Mouse (Mus musculus) kidney, postnatal 14 days (tissue): ENCODE results near the gene Thrb.

Source experiments
- DNase-seq: peaks from one replicate; pipeline ENCODE4 v3.0.0; 2022; ENCODE audit warnings: mixed read lengths

Gene Thrb

DNA sequence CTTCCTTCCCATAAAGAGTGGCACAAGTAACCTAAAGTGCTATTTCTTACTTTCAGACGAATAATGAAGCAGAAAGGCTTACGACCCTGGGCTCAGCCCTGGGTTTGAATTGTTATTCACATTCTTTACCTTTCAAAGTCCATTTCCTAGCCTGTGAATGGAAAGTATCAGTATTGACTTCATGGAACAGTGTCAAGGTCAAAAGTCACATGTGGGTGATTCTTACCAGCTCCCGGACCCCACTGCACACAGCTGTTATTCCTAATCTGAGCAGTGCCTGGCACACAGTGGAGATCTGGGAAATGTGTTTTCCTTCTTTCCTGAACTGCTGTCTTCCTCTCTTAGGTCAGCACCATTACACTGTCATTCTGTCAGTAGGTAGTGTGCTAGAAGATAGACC lies 125.3 kb downstream of the Thrb start:
- DNase-seq, result no peak

DNA sequence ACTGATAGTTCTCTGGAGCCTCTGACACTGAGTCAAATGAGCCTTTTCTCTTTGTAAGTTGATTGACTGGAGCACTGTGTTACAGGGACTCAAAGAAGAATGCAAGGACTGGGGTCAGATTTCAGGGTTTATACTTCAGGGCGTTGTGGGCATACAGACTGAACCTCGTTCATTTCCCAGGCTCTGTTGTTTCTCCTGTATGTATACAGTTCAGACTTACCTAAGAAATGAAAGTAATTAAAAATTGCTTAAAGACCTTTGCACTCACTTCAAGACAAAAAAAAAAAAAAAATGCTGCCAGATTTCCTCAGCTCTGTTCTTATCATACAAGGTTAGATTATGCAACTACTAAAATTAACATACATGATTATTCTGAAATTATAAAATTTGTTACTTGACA lies 126.2 kb downstream of the Thrb start:
- DNase-seq, result no peak

GRCm38 (mm10) chr14:17803934-17804602 lies 144.0 kb downstream of the Thrb start:
- DNase-seq, result no peak

DNA sequence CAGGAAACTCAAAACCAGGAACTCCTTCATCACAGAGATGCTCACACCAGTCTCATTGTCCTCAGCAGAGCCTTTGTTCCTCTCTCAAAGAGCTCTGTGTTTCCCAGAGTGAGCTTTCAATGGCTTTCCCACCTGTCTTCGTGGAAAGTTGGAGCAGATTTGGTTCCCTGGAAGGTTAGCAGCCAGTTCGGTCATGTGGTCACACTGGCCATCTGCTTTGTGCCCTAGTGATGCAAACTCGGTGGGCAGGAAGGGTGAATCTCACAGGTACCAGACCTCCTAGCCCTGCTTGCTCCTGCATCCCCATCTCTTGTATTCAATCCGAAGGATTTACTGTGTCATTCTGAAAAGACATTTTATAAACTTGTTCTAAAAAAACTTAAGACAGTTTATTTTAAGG lies 151.0 kb downstream of the Thrb start:
- no peak for DNase-seq

GRCm38 (mm10) chr14:17812414-17812813 lies 152.4 kb downstream of the Thrb start:
- DNase-seq, result no peak

DNA sequence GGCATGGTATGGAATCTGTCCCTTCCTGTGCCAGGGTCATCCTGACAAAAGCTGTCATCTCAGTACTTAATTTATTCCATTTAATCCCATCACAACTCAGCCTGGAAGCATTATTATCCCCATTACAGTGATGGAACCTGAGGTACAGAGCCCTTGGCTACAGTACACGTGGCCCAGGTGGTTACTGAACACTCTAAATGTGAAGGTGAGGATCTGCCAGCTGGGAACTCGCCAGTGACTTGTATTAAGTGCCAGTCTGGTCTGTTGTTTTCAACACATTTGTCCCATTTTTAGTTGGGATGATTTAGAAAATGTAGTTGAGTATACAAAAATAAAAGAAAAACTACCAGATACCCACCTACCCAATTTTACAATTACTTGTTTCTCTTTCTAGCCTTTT lies 155.0 kb downstream of the Thrb start:
- DNase-seq, result no peak

DNA sequence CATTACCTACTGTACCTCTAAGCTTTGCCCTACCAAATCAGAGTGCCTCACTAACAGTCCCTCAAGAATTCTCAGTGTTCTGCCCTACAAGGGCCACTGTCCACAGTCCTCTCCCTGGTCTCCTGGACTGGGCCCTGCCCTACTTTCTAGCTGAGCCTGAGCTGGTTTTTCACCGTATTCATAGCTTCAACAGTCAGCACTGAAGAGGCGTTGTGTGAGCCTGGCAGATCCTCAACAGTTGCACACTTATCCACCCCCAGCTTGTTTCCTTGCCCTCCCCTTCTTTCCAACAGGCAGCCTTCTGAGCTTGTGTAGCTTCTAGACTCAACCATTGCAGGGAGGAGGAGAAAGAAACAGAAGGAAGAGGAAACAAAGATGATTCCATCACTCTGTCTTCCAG lies 158.0 kb downstream of the Thrb start:
- DNase-seq, result no peak

GRCm38 (mm10) chr14:17822754-17823153 lies 162.7 kb downstream of the Thrb start:
- no peak for DNase-seq

- DNase-seq, result no peak
Measured at GRCm38 (mm10) chr14:17827401-17827800, 167.3 kb downstream of the Thrb start.

GRCm38 (mm10) chr14:17835738-17836137 lies 175.7 kb downstream of the Thrb start:
- DNase-seq, result no peak

GRCm38 (mm10) chr14:17836766-17837165 lies 176.7 kb downstream of the Thrb start:
- no peak for DNase-seq

DNA sequence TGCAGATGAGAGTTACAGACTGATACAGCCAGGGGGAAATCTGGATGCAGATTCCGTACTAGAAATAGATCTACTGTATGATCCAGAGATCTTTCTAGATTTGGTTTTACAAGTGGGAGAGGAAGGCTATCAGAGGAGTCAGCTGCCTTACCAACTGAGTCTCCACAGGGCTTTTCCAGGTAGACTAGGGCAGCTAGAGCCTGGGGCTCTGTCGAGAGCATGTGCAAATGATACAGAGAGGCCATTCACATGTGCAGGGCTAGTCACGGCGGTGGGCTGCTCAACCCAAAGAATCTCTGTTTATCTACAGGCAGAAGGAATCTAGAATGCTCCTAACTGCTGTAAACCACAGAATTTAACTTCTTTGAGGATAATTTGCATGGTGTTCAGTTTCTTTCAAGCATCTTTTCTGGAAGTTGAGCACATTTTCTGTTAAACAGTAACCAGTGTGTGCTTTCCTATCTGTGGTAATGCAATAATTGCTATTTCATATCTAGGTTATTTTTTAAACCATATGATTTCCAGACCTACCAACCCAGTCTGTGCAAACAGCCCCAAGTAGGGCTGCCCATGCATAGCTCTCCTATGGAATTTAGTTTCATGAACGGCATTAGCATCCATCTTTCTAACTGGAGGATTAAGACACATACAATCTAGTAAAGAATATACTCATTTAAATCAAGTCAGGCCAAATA lies 185.1 kb downstream of the Thrb start:
- DNase-seq, result no peak

- no peak for DNase-seq
Measured at GRCm38 (mm10) chr14:17845871-17846270, 185.8 kb downstream of the Thrb start.

DNA sequence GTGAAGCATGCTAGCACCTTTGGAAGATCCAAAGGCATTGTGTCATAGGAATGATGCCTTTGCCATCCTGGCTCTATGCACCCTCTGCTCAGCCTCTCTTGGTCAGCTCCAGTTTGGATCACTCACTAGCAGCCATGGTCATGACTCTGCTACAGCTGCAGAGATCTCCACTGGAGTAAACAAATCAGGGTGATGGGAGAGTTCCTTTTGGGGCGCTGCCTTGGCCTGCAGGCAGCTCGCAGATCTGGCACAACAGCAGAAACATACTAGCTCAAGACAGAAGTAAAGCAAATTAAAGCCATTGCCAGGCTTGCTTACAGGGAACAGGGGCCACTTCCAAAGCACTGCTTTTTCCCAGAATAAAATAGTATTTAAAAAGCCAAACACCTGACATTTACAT lies 186.6 kb downstream of the Thrb start:
- no peak for DNase-seq

DNA sequence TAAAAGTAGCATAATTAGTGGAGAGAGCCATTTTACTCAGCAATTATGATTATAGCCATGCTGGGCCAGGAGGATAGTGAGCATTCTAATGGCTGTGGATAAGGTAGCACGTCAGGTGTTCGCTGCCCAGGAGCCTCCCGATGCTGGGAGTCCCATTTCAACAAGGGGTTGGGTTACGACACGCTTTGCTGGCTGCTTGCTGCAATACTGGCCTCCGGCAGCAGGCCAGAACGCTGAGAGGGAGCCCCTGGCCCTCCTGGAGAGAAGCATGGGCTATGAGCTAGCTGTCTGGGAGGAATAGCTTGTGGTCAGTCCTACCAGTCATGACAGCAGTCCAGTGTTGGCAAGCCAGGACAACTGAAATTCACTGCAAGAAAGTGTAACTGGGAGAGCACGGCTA lies 187.2 kb downstream of the Thrb start:
- DNase-seq, result peak; percentile 12

DNA sequence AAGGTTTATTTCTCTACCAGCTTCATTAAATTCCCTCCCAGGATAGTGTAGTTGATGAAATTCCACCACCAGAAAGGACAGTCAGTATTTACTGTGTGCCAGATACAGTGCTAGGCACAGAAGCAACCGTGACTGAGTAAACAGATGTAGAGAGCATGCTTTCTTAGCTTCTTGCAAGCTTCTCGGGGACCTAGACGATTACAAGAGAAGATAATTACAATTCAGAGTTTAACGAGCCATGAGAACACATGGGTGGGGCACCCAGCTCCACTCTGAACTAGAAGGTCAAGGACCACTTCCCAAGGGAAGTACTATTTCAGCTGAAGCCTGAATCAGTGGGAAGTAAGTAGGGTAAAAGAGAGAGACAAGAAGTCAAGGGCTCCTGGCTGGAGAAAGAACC lies 190.3 kb downstream of the Thrb start:
- DNase-seq, result peak; percentile 23

DNA sequence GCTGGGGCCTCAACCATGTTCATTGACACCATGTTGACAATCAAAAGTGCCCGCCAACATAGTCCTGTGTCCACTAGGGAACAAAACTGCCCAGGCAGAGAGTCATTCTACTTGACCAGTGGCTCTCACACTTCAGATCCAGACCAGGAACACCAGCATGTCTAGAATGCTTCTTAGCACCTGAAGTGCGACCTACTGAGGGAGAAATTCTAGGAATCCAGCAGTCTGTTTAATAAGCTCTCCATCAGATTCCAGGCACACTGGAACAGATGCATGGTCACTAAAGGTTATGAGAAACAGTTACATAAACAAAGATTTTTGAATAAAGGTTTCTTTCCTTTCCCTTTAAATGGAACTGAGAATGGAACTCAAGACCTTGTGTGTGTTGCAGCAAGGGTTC lies 192.2 kb downstream of the Thrb start:
- no peak for DNase-seq

DNA sequence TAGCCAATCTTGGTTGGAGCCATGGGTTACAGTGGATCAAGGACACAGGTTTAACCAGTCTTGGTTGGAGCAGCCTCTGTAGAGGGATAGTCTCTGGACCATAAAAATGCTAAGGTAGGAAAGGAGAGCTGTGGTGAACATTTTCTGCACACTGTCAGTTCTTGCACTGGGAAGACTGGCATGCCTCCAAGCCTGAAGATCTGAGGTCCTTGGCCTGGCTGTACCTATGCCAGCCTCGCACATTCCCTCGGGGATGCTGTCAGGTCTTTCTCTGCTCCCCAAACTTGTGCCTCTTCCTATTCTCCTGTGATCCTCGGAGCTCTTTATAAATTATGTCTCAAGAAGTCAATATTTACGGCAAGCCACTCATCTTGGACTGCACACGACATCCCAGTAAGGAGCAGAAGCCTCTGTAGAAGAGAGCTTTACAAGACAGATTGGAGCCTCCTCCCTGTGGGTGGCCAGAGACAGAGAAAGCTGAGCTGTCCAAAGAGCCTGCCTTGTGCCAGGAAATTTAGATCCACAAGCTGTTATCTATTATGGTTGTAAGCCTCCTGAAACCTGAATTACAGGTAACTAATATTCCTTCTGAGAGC lies 199.8 kb downstream of the Thrb start:
- DNase-seq, result peak; percentile 66

DNA sequence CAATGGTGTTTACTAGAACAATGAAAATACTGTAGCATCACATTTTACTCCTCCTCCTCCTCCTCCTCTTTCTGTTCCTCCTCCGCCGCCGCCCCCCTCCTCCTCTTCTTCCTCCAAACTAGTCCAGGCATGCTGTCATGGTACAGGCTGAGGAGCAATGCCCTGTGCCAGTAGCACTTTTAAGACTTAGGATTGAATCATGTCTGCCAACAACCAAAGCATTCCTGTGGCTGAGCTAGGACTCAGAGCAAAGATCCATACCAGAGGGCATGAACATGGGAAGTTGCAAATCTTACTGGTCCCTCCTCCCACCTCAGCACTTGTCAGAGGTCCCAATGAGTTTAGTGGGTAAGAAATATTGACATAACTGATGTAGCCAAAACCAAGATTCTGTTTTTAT lies 202.6 kb downstream of the Thrb start:
- DNase-seq, result no peak

- no peak for DNase-seq
Measured at GRCm38 (mm10) chr14:17863701-17864320, 203.8 kb downstream of the Thrb start.

DNA sequence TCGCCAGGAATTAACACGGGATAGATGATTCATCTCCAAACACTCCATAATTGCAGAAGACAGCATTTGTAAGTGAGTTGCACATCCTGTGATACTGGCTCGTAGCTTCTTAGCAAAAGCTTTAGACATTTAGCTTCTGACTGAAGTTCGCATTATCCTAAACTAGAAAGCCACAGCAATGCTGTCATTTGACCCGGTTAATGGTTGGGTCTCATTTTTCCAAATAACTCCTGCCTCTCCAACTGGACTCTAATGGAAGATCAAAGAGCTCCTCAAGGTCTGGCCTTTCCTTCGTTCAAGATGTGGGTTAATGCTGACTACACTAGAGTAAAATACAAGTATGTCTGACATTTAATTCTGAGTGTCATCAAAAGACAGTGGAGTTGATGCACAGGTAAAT lies 208.3 kb downstream of the Thrb start:
- DNase-seq, result no peak

GRCm38 (mm10) chr14:17875946-17876345 lies 215.9 kb downstream of the Thrb start:
- DNase-seq, result no peak

DNA sequence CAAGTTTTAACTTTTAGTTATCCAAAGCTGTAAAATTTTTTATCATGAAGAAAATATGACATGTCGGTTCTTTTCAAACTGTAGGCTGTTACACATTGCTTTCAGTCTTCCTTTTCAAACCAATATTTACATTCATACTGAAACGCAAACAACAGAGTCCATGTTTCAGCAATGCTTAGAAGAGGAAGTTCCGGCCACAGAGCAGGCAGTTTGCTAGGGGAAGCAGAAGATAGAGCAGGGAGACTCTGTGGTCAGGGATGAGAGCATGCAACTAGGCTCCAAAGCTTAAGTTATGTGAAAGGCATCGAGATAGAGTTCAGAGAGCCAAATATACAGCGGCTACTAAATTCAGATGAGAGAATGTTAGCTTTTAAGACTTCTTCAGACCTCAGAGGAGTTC lies 219.4 kb downstream of the Thrb start:
- DNase-seq, result no peak

DNA sequence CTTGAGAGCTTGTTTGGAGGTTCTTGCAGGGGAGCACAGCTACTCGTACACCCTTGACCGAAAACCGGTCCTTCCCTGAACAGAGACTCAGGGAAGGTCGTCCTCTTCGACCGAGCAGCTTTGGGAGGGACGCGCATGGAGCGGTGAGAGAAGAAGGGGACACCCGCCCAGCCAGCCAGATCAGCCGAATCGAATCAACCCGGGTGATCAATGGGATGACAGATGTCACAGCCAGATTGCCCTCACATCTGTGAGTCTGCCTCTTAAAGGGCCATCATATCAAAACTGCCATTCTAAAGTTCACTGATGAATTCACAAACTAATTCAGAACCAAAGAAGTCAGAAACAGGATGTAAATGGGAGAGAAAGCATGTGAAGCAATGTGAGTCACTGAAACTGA lies 224.8 kb downstream of the Thrb start:
- DNase-seq, result no peak
